Mouse (Mus musculus): ENCODE results near the gene Bhmt2. TPM values are rescaled to one million over a fixed set of nuclear protein-coding genes. Genes with fewer than 3 reads are reported as not detected.

Bhmt2 gene
- 0.16 TPM in 1 of 2 replicates, not detected in the other for polyA plus RNA-seq (2021; fragmentation: Nextera tagmentation)
- long read RNA-seq, experiment 1, result 0 reads
- long read RNA-seq, experiment 2, result 0 reads

GRCm38 (mm10) chr13:93674131-93674561 lies at the start of gene Bhmt2, which contains the start of gene Dmgdh:
Bhmt2 (minus strand) TSS chr13:93674302.
Dmgdh (plus strand) TSS chr13:93674433.

DNA sequence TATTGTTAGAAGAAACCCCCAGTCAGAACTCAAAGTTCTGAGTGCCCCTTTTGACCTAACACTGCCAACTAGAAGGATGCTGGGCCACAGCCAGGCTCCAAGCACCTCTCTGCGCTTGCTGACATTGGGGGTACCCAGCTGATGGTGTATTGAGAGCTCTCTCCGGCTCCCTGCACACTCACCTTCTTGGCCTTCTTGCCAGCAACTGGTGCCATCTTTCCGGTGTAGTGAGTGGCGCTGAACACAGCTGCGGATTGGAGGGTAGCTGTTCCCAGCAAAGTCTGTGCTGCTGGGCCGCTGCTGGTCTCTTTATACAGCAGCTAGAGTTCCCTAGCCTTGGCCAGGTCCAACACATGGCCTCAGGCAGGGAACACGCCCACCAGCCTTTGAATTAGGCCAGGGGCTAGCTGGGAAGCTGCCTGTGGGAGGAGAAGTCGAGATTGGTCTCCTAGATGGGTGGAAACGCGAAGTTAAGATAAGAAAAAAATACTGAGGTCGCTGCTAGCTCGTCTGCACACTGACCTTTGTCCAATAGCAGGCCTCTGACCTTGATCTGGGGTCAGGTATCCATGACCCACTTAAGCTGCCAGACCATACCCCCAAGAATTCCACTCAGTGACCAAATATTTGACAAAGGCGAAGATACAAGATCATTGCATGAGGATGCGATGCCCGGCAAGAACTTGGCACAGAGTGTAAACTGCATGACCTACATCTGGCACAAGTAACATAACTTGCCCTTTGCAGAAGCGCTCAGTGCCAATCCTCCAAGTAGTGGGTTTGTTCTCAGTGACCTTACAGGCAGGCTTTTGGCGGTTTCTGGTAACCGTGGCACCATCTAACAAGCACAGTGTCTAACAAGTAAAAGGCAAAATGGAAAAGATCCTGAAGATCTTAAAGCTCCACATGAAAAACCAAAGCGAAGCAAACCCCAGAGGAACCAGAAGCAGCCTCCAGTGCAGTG lies 36.5 kb downstream of the Bhmt2 start, which contains the start of gene Bhmt:
Gene Bhmt (minus strand): TSS at position 680 of the 964 bp plus-strand sequence.

Other genes with a start within 250 kb of the Bhmt2 start
- 2.1 and 2.6 TPM in 2 replicates for gene Jmy, start 174.5 kb downstream of the Bhmt2 start, polyA plus RNA-seq (2021; fragmentation: Nextera tagmentation)
- 0.58 TPM in 1 of 2 replicates, not detected in the other for gene Bhmt, start 36.3 kb downstream of the Bhmt2 start, polyA plus RNA-seq (2021; fragmentation: Nextera tagmentation)
- gene Dmgdh, start 131 bp upstream of the Bhmt2 start, polyA plus RNA-seq (2021; fragmentation: Nextera tagmentation), result 0.06 and 0.31 TPM in 2 replicates
- gene Arsb, start 97.3 kb upstream of the Bhmt2 start, polyA plus RNA-seq (2021; fragmentation: Nextera tagmentation), result 58.8 and 72.0 TPM in 2 replicates